Mouse (Mus musculus) heart, adult 2 months (tissue): ENCODE measurements around the gene Foxp1.

Source experiments
- CTCF ChIP-seq: fragments of 200-600 bp; IDR thresholded peaks from 2 replicates; pipeline ENCODE4 v1.8.1; 2022; ENCODE audit warnings: antibody characterized with exemption, mild to moderate bottlenecking, moderate library complexity
- POLR2A ChIP-seq: fragments of 200-500 bp; IDR thresholded peaks from 2 replicates; pipeline ENCODE4 v1.6.1; 2011; ENCODE audit warnings: mild to moderate bottlenecking, low read depth, low read length, control low read depth; ENCODE audit not compliant: insufficient read depth

- TF ChIP-seq POLR2A (no peak), CTCF (no peak)
Observed at GRCm38 (mm10) chr6:99175377-99175776, 347.1 kb downstream of the Foxp1 start.
